Mouse (Mus musculus): Measurements from ENCODE around the gene Agl.

Gene Agl

DNA sequence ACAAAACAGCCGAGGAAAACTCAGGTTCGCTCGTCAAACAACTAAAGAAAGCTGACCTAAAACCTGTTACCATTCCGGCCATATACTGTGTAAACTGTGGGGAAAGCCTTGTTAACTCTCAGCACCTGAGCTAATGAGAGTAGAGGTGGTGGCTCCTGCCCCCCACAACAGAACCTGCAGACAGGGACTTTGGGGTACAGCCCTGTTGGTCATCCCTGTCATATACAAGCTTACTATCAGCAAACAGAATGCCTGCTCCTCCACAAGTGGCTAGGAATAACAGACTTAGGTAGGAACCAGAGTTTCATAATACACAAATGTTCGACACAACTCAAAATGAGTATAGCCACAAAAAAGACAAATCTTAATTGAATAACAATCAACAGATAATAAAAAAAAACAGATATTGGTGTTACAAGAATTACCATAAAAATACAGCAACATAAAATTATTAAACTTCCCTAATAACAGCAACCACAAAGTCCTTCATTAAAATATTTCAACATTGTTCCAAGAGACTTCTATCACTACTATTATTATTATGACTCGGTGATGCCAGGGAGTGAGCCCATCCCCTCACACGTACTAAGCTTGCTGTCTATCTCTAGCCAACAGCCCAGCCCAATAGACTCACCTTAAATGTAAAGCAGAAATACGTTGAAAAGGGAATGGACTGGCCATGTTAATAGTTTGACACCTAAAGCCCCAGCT, 112.9 kb downstream of the Agl start:
- DNase-seq (ENCODE audit: low spot score in 2 of 2), result no peak

GRCm38 (mm10) chr3:116694312-116694711, 113.7 kb downstream of the Agl start:
- no peak for DNase-seq (ENCODE audit: low spot score in 2 of 2)
